Mouse (Mus musculus) lung, adult 18-20 months (tissue): ENCODE results near the gene Pcgf5.

Experiments
- DNase-seq, 2 experiments: peaks; one replicate each; pipeline ENCODE4 v3.0.0; 2022; ENCODE audit warnings: mixed read lengths in 2 of 2

Gene Pcgf5

DNA sequence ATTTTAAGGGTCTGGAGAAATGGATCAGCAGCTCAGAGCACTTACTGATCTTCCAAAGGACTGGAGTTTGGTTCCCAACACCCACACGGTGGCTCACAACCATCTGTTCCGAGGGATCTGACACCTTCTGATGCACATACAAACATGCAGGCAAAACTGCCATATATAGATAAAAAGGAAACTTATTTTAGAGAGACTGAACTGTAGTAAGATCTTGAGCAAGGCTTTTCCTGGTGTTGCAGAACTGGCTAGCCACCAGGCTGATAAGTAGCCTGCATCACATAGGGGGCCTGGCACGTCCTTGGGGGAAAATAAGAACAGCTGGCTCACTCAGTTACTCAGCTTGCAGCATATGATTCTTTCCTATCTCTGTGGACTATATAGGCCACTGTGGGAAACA, 147.4 kb downstream of the Pcgf5 start:
- no peak for DNase-seq

DNA sequence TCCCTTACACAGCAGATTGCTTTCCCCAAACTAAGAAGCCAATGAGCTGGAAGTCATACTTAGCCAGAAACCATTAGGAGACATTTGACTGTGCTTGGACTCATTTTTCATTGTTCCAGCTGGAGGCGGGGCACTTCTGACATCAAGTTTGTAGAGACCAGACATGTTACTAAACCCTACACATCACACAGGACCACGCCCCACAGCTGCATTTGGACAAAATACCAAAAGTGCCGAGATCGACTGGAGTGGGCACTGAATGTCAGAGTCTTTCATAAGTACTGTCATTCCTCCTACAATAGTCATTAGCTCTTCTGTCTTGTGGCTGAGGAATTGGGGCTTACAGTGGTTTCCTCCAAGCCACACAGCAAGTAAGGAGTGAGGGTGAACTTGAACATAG, 148.4 kb downstream of the Pcgf5 start:
- no peak for DNase-seq

DNA sequence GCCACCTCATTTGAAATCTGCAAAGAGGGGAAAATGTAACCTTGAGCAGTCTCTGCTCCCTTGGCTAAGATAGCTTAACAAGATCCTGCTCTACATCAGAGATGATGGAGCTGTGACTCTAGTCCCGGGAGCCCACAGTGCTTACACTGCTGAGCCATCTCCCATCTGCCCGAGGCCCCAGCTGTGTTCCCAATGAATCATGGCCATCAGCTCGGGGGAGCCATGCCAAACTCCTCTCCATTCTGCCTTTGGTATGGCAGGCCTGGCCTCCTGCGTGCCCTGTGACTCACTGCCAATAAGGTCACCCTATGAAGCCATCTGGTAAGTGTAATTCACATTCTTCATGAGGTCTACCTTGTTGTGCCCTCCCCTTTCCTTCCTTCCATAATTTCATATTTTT, 149.0 kb downstream of the Pcgf5 start:
- DNase-seq: no peak

DNA sequence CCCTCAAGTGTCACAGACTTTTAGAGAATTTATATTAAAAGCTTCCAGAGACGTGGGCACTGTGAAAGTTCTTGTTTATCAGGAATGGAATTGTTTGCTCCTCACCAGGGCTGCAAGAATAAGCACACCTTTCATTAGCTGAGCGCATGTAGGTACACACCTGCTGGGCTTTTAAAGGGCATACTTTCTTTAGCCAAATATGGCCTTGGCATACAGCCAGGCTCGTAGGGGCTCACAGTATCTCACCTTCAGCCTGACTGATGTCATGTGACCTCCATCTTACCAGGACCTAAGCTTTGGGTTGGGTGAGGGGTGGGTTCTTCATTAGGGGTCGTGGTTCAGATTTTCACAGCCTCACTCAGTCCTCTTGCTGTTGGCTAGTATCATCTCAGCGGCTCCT, 149.6 kb downstream of the Pcgf5 start:
- DNase-seq: no peak

- no peak for DNase-seq
Observed at GRCm38 (mm10) chr19:36504716-36505115, 156.6 kb downstream of the Pcgf5 start.
